Mouse (Mus musculus) CH12.LX (cell line): ENCODE measurements around the gene Dpf3.

Experiments used
- CTCF ChIP-seq, 2 experiments: IDR thresholded peaks in 1 of 2; conservative IDR thresholded peaks in 1 of 2; 2 replicates each; pipeline ENCODE4 v1.5.1; 2011 to 2012; ENCODE audit warnings: low read depth in 2 of 2, low read length in 2 of 2, improper control_type of control experiment in 1 of 2, inconsistent platforms in 1 of 2, mild to moderate bottlenecking in 1 of 2, moderate library complexity in 1 of 2
- MAFK ChIP-seq: IDR thresholded peaks from 2 replicates; pipeline ENCODE4 v1.6.1; 2011; ENCODE audit warnings: low read length, improper control_type of control experiment; ENCODE audit not compliant: insufficient replicate concordance
- POLR2A ChIP-seq: IDR thresholded peaks from 2 replicates; pipeline ENCODE4 v1.6.1; 2011; ENCODE audit warnings: low read depth, mild to moderate bottlenecking, improper control_type of control experiment, low read length
- RCOR1 ChIP-seq: conservative IDR thresholded peaks from 2 replicates; pipeline ENCODE4 v1.6.1; 2012; ENCODE audit warnings: low read depth, mild to moderate bottlenecking, inconsistent platforms, low read length, improper control_type of control experiment
- ZKSCAN1 ChIP-seq: IDR thresholded peaks from 2 replicates; pipeline ENCODE4 v1.6.1; 2012; ENCODE audit warnings: low read depth, inconsistent platforms, low read length, improper control_type of control experiment, borderline replicate concordance
- ZNF384 ChIP-seq: IDR thresholded peaks from 2 replicates; pipeline ENCODE4 v1.6.1; 2012; ENCODE audit warnings: low read depth, low read length, improper control_type of control experiment, inconsistent platforms

DNA sequence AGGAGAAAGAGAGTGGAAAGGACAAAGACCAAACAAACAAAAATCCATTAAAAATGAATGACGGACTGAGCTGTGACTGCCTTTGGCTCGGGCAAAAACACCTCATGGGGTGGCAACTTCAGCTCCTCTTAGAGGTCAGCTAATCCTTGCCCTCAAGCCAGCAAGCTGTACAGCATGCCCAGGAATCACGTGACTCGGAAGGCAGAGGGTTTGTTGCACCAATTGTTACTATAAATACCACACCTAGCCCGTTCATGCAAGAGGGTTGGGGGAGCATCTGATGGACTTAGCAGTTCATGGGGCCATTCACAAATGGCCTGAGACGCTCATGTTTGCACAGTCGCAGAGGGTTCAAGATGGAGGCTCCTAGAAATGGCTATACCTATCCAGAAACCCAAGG is 253.9 kb downstream of the Dpf3 start:
- TF ChIP-seq RCOR1 (no peak), ZNF384 (no peak), POLR2A (no peak), MAFK (no peak), CTCF (conservative IDR thresholded peaks at IDR 0.05 in 1 of 2, IDR thresholded peaks at IDR 0.05 in 1 of 2; ENCODE audit: low read depth in 2 of 2, low read length in 2 of 2) (no peak), ZKSCAN1 (no peak)
